Mouse (Mus musculus): ENCODE data around the gene Rbms1.

Gene Rbms1

GRCm38 (mm10) chr2:60807341-60808195, 155.4 kb downstream of the Rbms1 start:
- no peak for DNase-seq (ENCODE audit: low read depth)

- no peak for DNase-seq (ENCODE audit: low read depth)
Observed at GRCm38 (mm10) chr2:60804763-60805162, 158.2 kb downstream of the Rbms1 start.

- no peak for DNase-seq (ENCODE audit: low read depth)
Observed at GRCm38 (mm10) chr2:60803377-60803776, 159.6 kb downstream of the Rbms1 start.

GRCm38 (mm10) chr2:60802828-60803227, 160.2 kb downstream of the Rbms1 start:
- peak; percentile 14 for DNase-seq (ENCODE audit: low read depth)

GRCm38 (mm10) chr2:60802191-60802590, 160.8 kb downstream of the Rbms1 start:
- peak; percentile 31 for DNase-seq (ENCODE audit: low read depth)

- no peak for DNase-seq (ENCODE audit: low read depth)
Observed at GRCm38 (mm10) chr2:60801571-60802155, 161.3 kb downstream of the Rbms1 start.

- peak; percentile 62 for DNase-seq (ENCODE audit: low read depth)
Observed at GRCm38 (mm10) chr2:60800921-60801558, 162.0 kb downstream of the Rbms1 start.

- no peak for DNase-seq (ENCODE audit: low read depth)
Observed at GRCm38 (mm10) chr2:60799816-60800215, 163.2 kb downstream of the Rbms1 start.

GRCm38 (mm10) chr2:60798767-60799529, 164.0 kb downstream of the Rbms1 start:
- no peak for DNase-seq (ENCODE audit: low read depth)

GRCm38 (mm10) chr2:60796969-60797669, 165.9 kb downstream of the Rbms1 start:
- DNase-seq (ENCODE audit: low read depth): no peak

- DNase-seq (ENCODE audit: low read depth): no peak
Observed at GRCm38 (mm10) chr2:60796616-60796968, 166.4 kb downstream of the Rbms1 start.

GRCm38 (mm10) chr2:60795861-60796260, 167.1 kb downstream of the Rbms1 start:
- no peak for DNase-seq (ENCODE audit: low read depth)

- DNase-seq (ENCODE audit: low read depth): no peak
Observed at GRCm38 (mm10) chr2:60792506-60792905, 170.5 kb downstream of the Rbms1 start.

- DNase-seq (ENCODE audit: low read depth): no peak
Observed at GRCm38 (mm10) chr2:60789126-60789525, 173.9 kb downstream of the Rbms1 start.

GRCm38 (mm10) chr2:60788173-60788908, 174.7 kb downstream of the Rbms1 start:
- no peak for DNase-seq (ENCODE audit: low read depth)

- DNase-seq (ENCODE audit: low read depth): no peak
Observed at GRCm38 (mm10) chr2:60787088-60787487, 175.9 kb downstream of the Rbms1 start.

GRCm38 (mm10) chr2:60786289-60786688, 176.7 kb downstream of the Rbms1 start:
- no peak for DNase-seq (ENCODE audit: low read depth)

- DNase-seq (ENCODE audit: low read depth): peak; percentile 82
Observed at GRCm38 (mm10) chr2:60774501-60774900, 188.5 kb downstream of the Rbms1 start.

- no peak for DNase-seq (ENCODE audit: low read depth)
Observed at GRCm38 (mm10) chr2:60773592-60773991, 189.4 kb downstream of the Rbms1 start.

- no peak for DNase-seq (ENCODE audit: low read depth)
Observed at GRCm38 (mm10) chr2:60766420-60766819, 196.6 kb downstream of the Rbms1 start.

- no peak for DNase-seq (ENCODE audit: low read depth)
Observed at GRCm38 (mm10) chr2:60756218-60756617, 206.8 kb downstream of the Rbms1 start.

Measured in induced T-regulatory cell, adult 2 months (primary cell).